Mouse (Mus musculus): ENCODE measurements at regions not wholly inside any gene's neighbourhood (a gene's known extent, or its start where the extent isn't known, plus 50 kb on each side); places are given as distances from the start of the nearest gene placed in this dataset.

GRCm38 (mm10) chr1:105087623-105088022 is 268.9 kb downstream of the Rnf152 start:
- Histone ChIP-seq H3K4me1 (no peaks in the 10 kb centered on the region), H3K4me3 (no peak overlapping the region), H3K36me3 (replicated peaks) (no peaks in the 10 kb centered on the region), H3K9me3 (no peaks in the 10 kb centered on the region), H3K27ac (replicated peaks) (no peak overlapping the region), H3K27me3 (replicated peaks; ENCODE audit: low read depth, poor library complexity, severe bottlenecking) (no peaks in the 10 kb centered on the region)
- DNase-seq (ENCODE audit: low spot score) = no peak
- 56% methylated on average over 1 of the region's 1 CpGs for WGBS

- H3K4me3 ChIP-seq = no peak overlapping the region
- H3K9me3 ChIP-seq = no peaks in the 10 kb centered on the region
- H3K27me3 ChIP-seq (replicated peaks; ENCODE audit: low read depth, poor library complexity, severe bottlenecking) = no peaks in the 10 kb centered on the region
- no peak overlapping the region for H3K27ac ChIP-seq (replicated peaks)
- no peaks in the 10 kb centered on the region for H3K36me3 ChIP-seq (replicated peaks)
- DNase-seq (ENCODE audit: low spot score) = no peak
- 91% methylated on average over 3 of the region's 3 CpGs for WGBS
- no peaks in the 10 kb centered on the region for H3K4me1 ChIP-seq
Measured at GRCm38 (mm10) chr1:105084556-105084955, 272.0 kb downstream of the Rnf152 start.

GRCm38 (mm10) chr1:105083551-105084103 is 272.9 kb downstream of the Rnf152 start:
- Histone ChIP-seq H3K27ac (replicated peaks) (no peak overlapping the region), H3K27me3 (replicated peaks; ENCODE audit: low read depth, poor library complexity, severe bottlenecking) (no peaks in the 10 kb centered on the region), H3K4me3 (no peak overlapping the region), H3K36me3 (replicated peaks) (no peaks in the 10 kb centered on the region), H3K9me3 (no peaks in the 10 kb centered on the region), H3K4me1 (no peaks in the 10 kb centered on the region)
- peak; percentile 17 for DNase-seq (ENCODE audit: low spot score)
- 59% methylated on average over 6 of the region's 6 CpGs for WGBS

- no peaks in the 10 kb centered on the region for H3K4me1 ChIP-seq
- H3K9me3 ChIP-seq = no peaks in the 10 kb centered on the region
- no peaks in the 10 kb centered on the region for H3K36me3 ChIP-seq (replicated peaks)
- no peaks in the 10 kb centered on the region for H3K27me3 ChIP-seq (replicated peaks; ENCODE audit: low read depth, poor library complexity, severe bottlenecking)
- H3K4me3 ChIP-seq = no peak overlapping the region
- 79% methylated on average over 2 of the region's 2 CpGs for WGBS
- DNase-seq (ENCODE audit: low spot score) = no peak
- H3K27ac ChIP-seq (replicated peaks) = no peak overlapping the region
Measured at GRCm38 (mm10) chr1:105082823-105083550, 273.5 kb downstream of the Rnf152 start.

GRCm38 (mm10) chr1:105081942-105082341 is 274.6 kb downstream of the Rnf152 start:
- no peak for DNase-seq (ENCODE audit: low spot score)
- H3K4me3 ChIP-seq = no peak overlapping the region
- no peaks in the 10 kb centered on the region for H3K9me3 ChIP-seq
- no peaks in the 10 kb centered on the region for H3K36me3 ChIP-seq (replicated peaks)
- H3K27me3 ChIP-seq (replicated peaks; ENCODE audit: low read depth, poor library complexity, severe bottlenecking) = no peaks in the 10 kb centered on the region
- no peaks in the 10 kb centered on the region for H3K4me1 ChIP-seq
- H3K27ac ChIP-seq (replicated peaks) = no peak overlapping the region
- WGBS = 58% methylated on average over 2 of the region's 2 CpGs

- Histone ChIP-seq H3K27ac (replicated peaks) (no peak overlapping the region), H3K9me3 (no peaks in the 10 kb centered on the region), H3K4me1 (no peaks in the 10 kb centered on the region), H3K36me3 (replicated peaks) (no peaks in the 10 kb centered on the region), H3K4me3 (no peak overlapping the region), H3K27me3 (replicated peaks; ENCODE audit: low read depth, poor library complexity, severe bottlenecking) (no peaks in the 10 kb centered on the region)
- no peak for DNase-seq (ENCODE audit: low spot score)
- 87% methylated on average over 5 of the region's 5 CpGs for WGBS
Measured at GRCm38 (mm10) chr1:105079437-105079836, 277.1 kb downstream of the Rnf152 start.

GRCm38 (mm10) chr1:105075728-105076127 is 280.8 kb downstream of the Rnf152 start:
- Histone ChIP-seq H3K27me3 (replicated peaks; ENCODE audit: low read depth, poor library complexity, severe bottlenecking) (no peaks in the 10 kb centered on the region), H3K4me1 (no peaks in the 10 kb centered on the region), H3K36me3 (replicated peaks) (no peaks in the 10 kb centered on the region), H3K4me3 (no peak overlapping the region), H3K27ac (replicated peaks) (no peak overlapping the region), H3K9me3 (no peaks in the 10 kb centered on the region)
- 80% methylated on average over 3 of the region's 3 CpGs for WGBS
- DNase-seq (ENCODE audit: low spot score) = no peak

GRCm38 (mm10) chr1:105074326-105074725 is 282.2 kb downstream of the Rnf152 start:
- H3K27ac ChIP-seq (replicated peaks) = no peak overlapping the region
- no peaks in the 10 kb centered on the region for H3K36me3 ChIP-seq (replicated peaks)
- no peak overlapping the region for H3K4me3 ChIP-seq
- H3K9me3 ChIP-seq = no peaks in the 10 kb centered on the region
- no peak for DNase-seq (ENCODE audit: low spot score)
- H3K4me1 ChIP-seq = no peaks in the 10 kb centered on the region
- no peaks in the 10 kb centered on the region for H3K27me3 ChIP-seq (replicated peaks; ENCODE audit: low read depth, poor library complexity, severe bottlenecking)
- WGBS = 84% methylated on average over 1 of the region's 1 CpGs

GRCm38 (mm10) chr1:105070661-105071455 is 285.7 kb downstream of the Rnf152 start:
- Histone ChIP-seq H3K36me3 (replicated peaks) (no peaks in the 10 kb centered on the region), H3K9me3 (no peaks in the 10 kb centered on the region), H3K4me3 (no peak overlapping the region), H3K27ac (replicated peaks) (no peak overlapping the region), H3K27me3 (replicated peaks; ENCODE audit: low read depth, poor library complexity, severe bottlenecking) (no peaks in the 10 kb centered on the region), H3K4me1 (no peaks in the 10 kb centered on the region)
- DNase-seq (ENCODE audit: low spot score) = no peak
- WGBS = 54% methylated on average over 3 of the region's 3 CpGs

GRCm38 (mm10) chr1:105067902-105068301 is 288.6 kb downstream of the Rnf152 start:
- 64% methylated on average over 4 of the region's 4 CpGs for WGBS
- H3K36me3 ChIP-seq (replicated peaks) = no peaks in the 10 kb centered on the region
- H3K9me3 ChIP-seq = no peaks in the 10 kb centered on the region
- no peaks in the 10 kb centered on the region for H3K27me3 ChIP-seq (replicated peaks; ENCODE audit: low read depth, poor library complexity, severe bottlenecking)
- H3K4me3 ChIP-seq = no peak overlapping the region
- no peak for DNase-seq (ENCODE audit: low spot score)
- no peaks in the 10 kb centered on the region for H3K4me1 ChIP-seq
- no peak overlapping the region for H3K27ac ChIP-seq (replicated peaks)

GRCm38 (mm10) chr1:105067049-105067795 is 289.3 kb downstream of the Rnf152 start:
- DNase-seq (ENCODE audit: low spot score) = no peak
- H3K27ac ChIP-seq (replicated peaks) = no peak overlapping the region
- H3K9me3 ChIP-seq = no peaks in the 10 kb centered on the region
- no peaks in the 10 kb centered on the region for H3K36me3 ChIP-seq (replicated peaks)
- H3K4me1 ChIP-seq = no peaks in the 10 kb centered on the region
- no peaks in the 10 kb centered on the region for H3K27me3 ChIP-seq (replicated peaks; ENCODE audit: low read depth, poor library complexity, severe bottlenecking)
- no peak overlapping the region for H3K4me3 ChIP-seq
- WGBS = 86% methylated on average over 4 of the region's 4 CpGs

GRCm38 (mm10) chr1:105050584-105051363 is 282.4 kb downstream of the Cdh20 start:
- H3K36me3 ChIP-seq (replicated peaks) = no peaks in the 10 kb centered on the region
- no peaks in the 10 kb centered on the region for H3K27me3 ChIP-seq (replicated peaks; ENCODE audit: low read depth, poor library complexity, severe bottlenecking)
- WGBS = 89% methylated on average over 10 of the region's 10 CpGs
- H3K27ac ChIP-seq (replicated peaks) = no peak overlapping the region
- no peaks in the 10 kb centered on the region for H3K9me3 ChIP-seq
- no peaks in the 10 kb centered on the region for H3K4me1 ChIP-seq
- DNase-seq (ENCODE audit: low spot score) = no peak
- no peak overlapping the region for H3K4me3 ChIP-seq
